Mouse (Mus musculus) urinary bladder, postnatal 10 days (tissue): ENCODE data around the gene Zswim7.
"Not testable (repeated sequence)": the region's sequence is repeated elsewhere in the genome, so short reads cannot be mapped to it uniquely, and the experiment has no call there.

Experiments
- DNase-seq: peaks from one replicate; pipeline ENCODE4 v3.0.0; 2022; ENCODE audit warnings: low spot score

Zswim7 gene

GRCm38 (mm10) chr11:62280675-62281600 is at the start of gene Zswim7, which contains the start of gene Ttc19:
Zswim7 (minus strand) TSS chr11:62281375.
Ttc19 (plus strand) TSS chr11:62281473.
- peak; percentile 75 for DNase-seq

DNA sequence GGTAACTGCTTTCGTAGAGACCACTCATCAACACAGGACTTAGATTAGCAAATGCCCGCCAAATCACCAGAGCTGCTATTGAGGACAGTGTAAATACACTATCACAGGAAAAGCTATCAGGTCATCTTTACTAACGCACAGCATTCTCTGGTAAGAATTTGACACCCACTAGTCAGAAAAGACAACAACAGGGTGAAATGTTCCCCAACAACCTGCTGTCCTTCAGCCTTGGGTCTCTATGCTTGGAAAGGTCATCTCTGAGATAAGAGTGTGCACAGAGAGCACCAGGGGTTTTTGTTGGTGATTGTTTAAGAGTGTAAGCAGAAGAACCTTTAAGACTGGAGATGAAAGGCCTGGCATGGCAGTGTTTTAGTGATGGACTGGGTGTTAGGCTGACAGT is 42.5 kb upstream of the Zswim7 start:
- no peak for DNase-seq

DNA sequence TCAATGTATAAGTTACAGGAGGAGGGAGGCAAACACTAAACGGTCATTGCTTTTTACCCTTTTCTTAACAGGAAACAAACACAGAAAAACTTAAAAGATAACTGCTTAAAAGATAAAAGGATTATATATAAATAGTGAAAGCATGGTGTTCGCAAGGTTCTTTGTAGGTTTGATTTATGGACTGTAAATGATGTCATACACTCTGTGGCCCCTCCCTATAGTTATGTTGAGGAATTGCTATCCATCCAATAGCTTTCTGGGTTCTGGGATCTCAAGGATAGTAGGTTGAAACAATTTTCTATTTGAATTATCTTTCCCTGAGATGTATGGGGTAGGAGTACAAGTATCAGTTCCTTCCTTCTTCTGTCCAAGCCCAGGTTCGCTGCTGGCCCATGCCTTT is 38.9 kb upstream of the Zswim7 start:
- no peak for DNase-seq

GRCm38 (mm10) chr11:62317746-62318145 is 36.6 kb upstream of the Zswim7 start:
- no peak for DNase-seq

DNA sequence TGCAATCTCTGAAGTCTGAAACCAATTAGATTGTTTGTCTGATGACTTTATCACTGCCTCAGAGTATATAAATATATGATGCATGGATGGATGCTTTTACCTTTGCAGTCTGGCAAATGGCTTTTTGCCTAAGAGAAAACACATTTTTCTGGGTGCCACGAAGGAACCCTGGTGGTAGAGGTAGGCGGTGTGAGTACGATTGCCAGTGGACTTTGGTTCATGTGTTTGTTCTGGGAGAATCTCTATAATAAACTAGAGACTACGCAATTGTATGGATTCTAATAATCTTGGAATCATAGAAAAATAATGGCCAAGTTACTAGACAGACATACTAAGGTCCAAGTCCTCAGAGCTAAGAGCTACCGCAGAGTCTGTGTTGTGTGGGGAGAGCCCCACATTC is 33.8 kb upstream of the Zswim7 start:
- DNase-seq, result no peak

DNA sequence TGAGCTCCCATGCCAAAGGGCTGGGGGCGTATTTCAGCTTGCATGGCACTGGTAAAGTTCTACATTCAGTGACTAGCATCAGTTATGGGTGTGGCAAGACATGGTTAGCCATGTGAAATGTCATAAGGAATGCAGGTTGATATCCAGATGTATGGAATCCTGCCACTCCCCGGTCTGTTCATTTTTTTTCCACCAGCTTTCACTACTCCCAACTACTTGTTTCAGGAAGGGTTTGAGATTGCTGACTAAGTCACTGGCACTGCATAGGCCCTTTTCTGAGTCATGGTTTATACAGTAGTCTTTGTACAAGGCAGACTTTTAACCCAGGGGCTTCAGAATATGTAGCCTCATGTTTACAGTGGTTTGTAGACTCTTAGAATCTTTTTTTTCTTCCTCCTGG is 28.1 kb upstream of the Zswim7 start:
- no peak for DNase-seq

DNA sequence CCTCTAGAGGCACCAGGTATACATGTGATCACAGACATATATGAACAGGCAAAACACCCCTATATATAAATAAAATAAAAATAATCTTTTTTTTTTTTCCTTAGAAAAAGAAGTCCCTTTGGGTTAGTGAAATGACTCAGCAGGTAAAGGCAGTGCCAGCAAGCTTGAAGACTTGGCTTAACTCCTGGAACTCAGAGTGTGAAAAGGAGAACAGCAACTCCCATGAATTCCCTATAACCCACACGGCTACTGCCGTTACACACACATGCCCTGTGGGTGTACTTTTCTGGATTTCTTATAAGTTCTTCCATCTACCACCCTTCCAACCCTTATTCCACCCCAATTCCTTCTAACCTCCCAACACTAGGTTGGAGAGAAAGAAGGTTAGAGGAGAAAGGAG is 24.7 kb upstream of the Zswim7 start:
- DNase-seq, result no peak

DNA sequence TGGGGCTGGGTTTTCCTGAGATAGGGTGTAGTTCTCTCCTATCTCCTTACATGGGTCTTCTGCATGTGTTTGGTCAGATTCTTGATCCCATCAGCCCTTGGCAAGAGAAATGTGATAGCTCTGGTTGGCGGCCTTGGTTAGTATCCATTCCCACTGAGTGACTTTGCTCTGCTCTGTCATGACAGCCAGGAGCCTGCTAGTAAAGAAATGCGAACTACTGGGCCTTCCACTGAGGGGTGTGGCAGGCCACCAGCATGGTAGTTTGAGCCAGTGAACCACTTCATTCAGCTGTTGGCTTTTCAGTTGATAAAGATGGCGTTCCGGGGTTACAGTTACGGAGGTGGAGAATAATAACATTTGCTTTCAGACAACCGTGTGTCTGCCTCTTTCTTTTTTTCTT is 17.7 kb upstream of the Zswim7 start:
- no peak for DNase-seq

DNA sequence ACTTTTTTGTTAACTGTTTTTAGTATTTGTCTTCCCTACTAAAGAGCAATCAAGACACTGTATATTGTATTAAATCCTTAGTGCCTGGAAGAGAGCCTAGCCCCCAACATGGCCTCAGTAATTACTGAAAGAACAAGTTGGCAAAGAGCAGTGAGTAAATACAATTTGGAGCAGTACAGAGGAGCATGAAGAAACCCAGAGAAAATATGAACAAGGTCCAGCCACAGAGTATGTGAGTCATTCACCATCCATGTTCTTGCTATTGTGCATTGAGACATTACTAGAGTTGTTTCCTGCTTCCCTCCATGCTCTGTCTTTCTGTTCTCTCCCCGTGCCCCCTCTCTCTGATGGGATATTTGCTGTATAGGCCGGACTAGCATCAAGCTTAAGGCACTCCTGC is 12.9 kb upstream of the Zswim7 start:
- no peak for DNase-seq

DNA sequence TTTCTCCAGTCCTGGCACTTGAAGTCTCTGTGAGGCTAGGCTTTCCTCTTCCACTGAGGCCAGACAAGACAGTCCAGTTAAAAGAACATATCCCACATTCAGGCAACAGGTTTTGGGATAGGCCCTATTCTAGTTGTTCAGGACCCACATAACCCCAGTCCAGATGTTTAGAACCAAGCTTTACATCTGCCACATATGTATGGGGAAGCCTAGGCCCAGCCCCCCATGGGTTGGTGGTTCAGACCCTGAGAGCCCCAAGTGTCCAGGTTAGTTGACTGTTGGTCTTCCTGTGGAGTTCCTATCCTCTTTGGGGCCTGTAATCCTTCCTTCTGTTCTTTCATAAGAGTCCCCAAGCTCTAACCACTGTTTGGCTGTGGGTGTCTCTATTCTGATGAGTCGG is 6.5 kb upstream of the Zswim7 start:
- no peak for DNase-seq

- no peak for DNase-seq
Observed at GRCm38 (mm10) chr11:62285020-62285419, 3.8 kb upstream of the Zswim7 start.

DNA sequence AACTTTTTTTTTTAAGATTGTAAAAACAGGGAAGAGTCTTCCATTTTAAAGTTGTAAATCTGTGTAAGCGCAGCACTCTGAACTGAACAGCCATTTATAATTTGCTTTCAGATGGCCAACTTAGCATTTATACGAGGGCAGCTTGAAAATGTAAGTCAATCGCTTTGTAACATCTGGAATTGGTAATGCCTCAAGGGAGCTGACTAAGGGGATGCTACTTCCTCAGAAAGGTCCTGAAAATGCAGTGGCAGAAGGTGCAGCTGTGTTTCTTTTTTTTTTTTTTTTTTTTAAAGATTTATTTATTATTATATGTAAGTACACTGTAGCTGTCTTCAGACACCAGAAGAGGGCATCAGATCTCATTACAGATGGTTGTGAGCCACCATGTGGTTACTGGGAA is 2.8 kb upstream of the Zswim7 start:
- not testable (repeated sequence) for DNase-seq

- DNase-seq, result peak; percentile 25
Observed at GRCm38 (mm10) chr11:62281601-62281997, 424 bp upstream of the Zswim7 start.

- DNase-seq, result no peak
Observed at GRCm38 (mm10) chr11:62278027-62278426, 3.1 kb downstream of the Zswim7 start.

DNA sequence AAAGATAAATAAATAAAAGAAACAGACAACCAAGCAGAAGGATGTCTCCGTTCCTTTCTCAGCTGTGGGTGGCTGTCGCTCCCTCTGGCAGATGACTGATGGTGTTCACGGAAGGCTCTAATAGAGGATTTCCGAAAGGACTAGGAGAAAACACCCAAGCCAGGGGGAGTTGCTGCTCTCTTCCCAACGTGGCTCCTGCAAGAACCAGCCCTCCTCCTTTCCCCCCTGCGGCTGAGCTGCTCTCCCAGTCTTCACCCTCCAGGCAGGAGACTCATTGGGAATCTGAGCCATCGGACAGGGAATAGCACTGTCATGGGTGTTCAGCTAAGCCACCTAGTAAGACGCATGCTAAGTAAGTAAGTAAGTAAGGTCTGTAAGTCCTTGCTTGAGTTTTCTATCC is 4.1 kb downstream of the Zswim7 start:
- no peak for DNase-seq

DNA sequence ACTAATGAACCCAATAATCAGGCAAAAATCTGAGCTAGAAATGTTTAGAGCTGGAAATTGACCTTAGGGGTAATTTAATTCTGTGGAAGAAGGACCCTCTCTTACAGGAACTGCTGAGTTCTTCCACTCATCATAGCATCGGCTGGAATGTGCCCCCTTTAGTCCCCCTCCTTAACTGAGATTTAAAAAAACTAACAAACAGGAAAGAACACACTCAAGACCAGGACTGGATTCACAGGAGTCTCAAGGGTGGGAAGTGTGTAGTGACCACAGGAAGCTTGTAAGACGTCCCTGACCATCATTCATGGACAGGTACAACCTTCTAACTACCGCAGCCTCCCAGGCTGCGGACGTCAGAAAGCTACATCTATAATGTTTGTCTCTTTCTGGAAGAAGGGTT is 10.3 kb downstream of the Zswim7 start:
- no peak for DNase-seq

GRCm38 (mm10) chr11:62269097-62269496 is 12.1 kb downstream of the Zswim7 start:
- DNase-seq, result no peak

GRCm38 (mm10) chr11:62268381-62268780 is 12.8 kb downstream of the Zswim7 start:
- DNase-seq, result no peak

DNA sequence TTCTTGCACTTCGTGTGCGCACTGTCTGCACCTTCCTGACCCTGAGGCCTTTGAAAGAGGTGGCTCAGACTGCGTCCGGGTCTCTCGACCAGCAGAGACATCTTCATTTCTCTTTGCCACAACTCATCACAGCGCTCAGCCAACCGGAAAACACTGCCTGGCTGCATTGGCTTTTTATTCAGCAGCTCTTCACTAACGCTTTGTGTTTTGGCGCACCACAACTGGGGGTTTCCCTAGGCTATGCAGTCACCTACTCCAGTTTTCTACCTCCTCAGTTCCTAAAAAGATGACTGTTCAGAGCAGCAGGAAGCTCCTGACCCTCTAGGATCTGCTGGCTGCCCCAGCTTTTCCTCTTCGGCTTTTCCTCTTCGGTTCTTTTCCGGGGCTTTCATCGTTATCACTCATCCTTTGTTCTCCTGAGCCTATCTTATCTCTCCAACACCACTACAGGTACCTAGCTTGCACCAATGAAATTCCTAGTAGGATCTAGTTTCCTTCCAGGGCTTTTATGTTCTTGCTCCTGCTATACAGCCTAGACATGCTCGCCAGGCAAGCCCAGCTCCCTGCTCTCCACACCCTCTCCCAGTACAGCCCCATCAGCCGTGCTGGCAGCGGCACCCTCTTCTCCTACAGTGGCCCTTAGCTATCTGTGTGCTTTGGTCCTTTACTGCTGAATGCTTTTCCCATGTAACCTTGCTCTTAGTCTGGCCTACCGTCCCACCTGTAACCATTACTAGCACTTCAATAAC is 14.5 kb downstream of the Zswim7 start:
- DNase-seq, result no peak

DNA sequence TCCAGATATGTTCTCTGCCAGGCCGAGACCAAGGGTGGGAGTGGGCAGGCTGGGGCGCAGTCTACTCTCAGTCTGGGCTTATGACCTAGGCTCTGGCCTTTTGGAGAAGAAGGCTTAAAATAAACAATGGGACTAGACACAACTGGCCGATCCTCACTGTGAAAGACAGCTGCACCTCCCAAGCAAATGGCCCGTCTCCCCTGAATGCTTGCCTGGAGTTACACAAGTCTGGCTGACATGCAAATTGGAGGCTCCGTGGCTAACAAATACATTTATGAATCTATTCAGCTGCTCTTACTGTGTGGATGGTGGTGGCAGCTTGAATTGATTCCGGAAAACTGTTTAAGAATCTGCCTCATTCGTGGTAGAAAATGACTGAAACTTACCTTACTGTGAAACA is 15.5 kb downstream of the Zswim7 start:
- DNase-seq, result no peak

DNA sequence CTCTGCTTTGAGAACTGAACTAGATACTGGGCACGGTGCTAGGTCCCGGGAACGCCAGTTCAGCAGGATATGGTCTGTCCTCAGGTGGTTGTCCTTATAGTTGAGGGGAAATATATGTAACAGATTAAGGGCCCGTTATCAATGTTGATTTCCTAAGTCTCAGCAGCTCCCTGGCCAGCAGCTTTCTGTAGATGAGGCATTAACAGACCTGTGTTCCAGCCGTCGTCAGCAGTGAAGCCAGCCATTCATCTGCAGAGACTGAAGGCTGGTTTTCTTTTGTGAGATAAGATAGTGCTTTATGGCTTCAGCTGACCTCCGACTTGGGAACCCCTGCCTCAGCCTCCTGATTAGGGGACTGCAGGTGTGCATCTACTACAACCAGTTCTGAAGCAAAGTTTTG is 17.2 kb downstream of the Zswim7 start:
- no peak for DNase-seq

DNA sequence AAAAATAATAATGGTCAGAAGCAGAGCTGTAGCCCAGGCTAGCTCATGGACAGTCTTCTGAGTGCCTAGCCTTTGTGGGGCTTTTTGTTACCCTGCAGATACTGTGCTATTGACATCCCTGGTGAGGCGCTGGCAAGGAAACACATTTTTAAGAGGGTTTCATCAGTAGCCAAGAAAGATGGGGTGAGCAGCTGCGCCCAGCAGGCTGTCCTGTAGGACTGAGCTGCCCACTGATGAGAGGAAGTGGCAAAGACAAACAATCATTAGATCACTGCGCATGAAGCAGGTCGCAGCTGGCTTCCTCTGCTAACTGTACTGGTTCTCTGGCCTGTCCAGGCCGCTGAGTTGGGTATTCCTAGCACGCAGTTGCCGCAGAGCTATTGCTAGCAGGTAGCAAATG is 17.6 kb downstream of the Zswim7 start:
- DNase-seq, result no peak

DNA sequence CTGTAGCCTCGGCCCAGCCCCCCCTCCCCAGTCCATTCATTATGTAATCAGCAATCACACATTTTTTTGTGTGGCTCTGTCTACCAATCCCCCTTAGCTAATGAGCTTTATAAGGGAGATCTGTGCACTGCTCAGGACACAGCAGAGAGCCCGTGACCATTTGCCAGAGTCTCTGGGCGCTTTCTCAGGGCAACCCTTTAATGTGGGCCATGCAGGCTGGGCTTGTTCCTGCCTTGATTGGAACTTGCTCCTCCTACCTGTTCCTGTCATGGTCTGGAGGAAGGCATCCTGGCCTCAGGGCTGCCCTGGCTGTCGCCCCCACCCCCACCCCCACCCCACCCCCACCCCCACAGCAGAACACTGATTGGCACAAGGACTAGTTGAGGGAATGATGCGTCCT is 22.0 kb downstream of the Zswim7 start:
- no peak for DNase-seq
